Mouse (Mus musculus) heart, adult 2 months (tissue): Measurements from ENCODE around the gene Uba1. TPM values are rescaled to one million over a fixed set of nuclear protein-coding genes. Genes with fewer than 3 reads are reported as not detected.
"Not testable (repeated sequence)": the region's sequence is repeated elsewhere in the genome, so short reads cannot be mapped to it uniquely, and the experiment has no call there.

Source experiments
- DNase-seq, 2 experiments: peaks; one replicate each; pipeline ENCODE4 v3.0.0; 2021
- H3K27ac ChIP-seq: fragments of 200-600 bp; 2 replicates; pipeline ENCODE4 v1.8.1; 2022
- H3K27me3 ChIP-seq: fragments of 200-500 bp; 2 replicates; pipeline ENCODE4 v1.6.1; 2012; ENCODE audit warnings: mild to moderate bottlenecking, low read length, inconsistent platforms, mixed read lengths; ENCODE audit not compliant: control insufficient read depth, insufficient read depth
- H3K36me3 ChIP-seq: fragments of 200-500 bp; 2 replicates; pipeline ENCODE4 v1.6.1; 2012; ENCODE audit warnings: low read length, inconsistent platforms; ENCODE audit not compliant: control insufficient read depth, insufficient read depth
- H3K4me1 ChIP-seq: fragments of 200-500 bp; 2 replicates; pipeline ENCODE4 v1.6.1; 2011; ENCODE audit warnings: low read length; ENCODE audit not compliant: control insufficient read depth, insufficient read depth
- H3K4me3 ChIP-seq: fragments of 200-600 bp; 2 replicates; pipeline ENCODE4 v1.8.1; 2022
- H3K79me2 ChIP-seq: fragments of 200-500 bp; replicated peaks from 2 replicates; pipeline ENCODE4 v1.6.1; 2012; ENCODE audit warnings: mild to moderate bottlenecking, inconsistent platforms, low read length, moderate library complexity, mixed read lengths; ENCODE audit not compliant: control insufficient read depth, insufficient read depth
- H3K9ac ChIP-seq: fragments of 200-500 bp; 2 replicates; pipeline ENCODE4 v1.6.1; 2012; ENCODE audit warnings: low read depth, mild to moderate bottlenecking, control low read depth, inconsistent platforms, low read length, mixed read lengths
- CTCF ChIP-seq: fragments of 200-600 bp; IDR thresholded peaks from 2 replicates; pipeline ENCODE4 v1.8.1; 2022; ENCODE audit warnings: antibody characterized with exemption, mild to moderate bottlenecking, moderate library complexity
- EP300 ChIP-seq: fragments of 200-500 bp; IDR thresholded peaks from 2 replicates; pipeline ENCODE4 v1.6.1; 2011; ENCODE audit warnings: low read depth, low read length, control low read depth; ENCODE audit not compliant: insufficient read depth
- POLR2A ChIP-seq: fragments of 200-500 bp; IDR thresholded peaks from 2 replicates; pipeline ENCODE4 v1.6.1; 2011; ENCODE audit warnings: mild to moderate bottlenecking, low read depth, low read length, control low read depth; ENCODE audit not compliant: insufficient read depth
- WGBS: fragments of 180-500 bp; shearing (Covaris S2); methylation state at CpG from one replicate; pipeline ENCODE4 v1.1.7; 2018; 5-methylcytosine and 5-hydroxymethylcytosine counted together
- intact Hi-C: fragments of 180-260 bp; cut with DNase I; formaldehyde crosslinking; loops from one replicate; pipeline ENCODE4 v1.15.1; 2025
- polyA plus RNA-seq: library from polyadenylated mRNA; depleted of rRNA; stranded (reverse); fragments of >200 nt; gene quantifications from 2 replicates; pipeline ENCODE4 v1.2.3, GENCODE M21; 2012; rRNA removed
- total RNA-seq, 2 experiments: library from RNA; stranded (reverse); gene quantifications; 2 replicates each; pipeline ENCODE4 v1.2.3; 2021

Uba1 gene
- total and polyA plus RNA-seq, 3 experiments: 180 to 211 (median 206) TPM

DNA sequence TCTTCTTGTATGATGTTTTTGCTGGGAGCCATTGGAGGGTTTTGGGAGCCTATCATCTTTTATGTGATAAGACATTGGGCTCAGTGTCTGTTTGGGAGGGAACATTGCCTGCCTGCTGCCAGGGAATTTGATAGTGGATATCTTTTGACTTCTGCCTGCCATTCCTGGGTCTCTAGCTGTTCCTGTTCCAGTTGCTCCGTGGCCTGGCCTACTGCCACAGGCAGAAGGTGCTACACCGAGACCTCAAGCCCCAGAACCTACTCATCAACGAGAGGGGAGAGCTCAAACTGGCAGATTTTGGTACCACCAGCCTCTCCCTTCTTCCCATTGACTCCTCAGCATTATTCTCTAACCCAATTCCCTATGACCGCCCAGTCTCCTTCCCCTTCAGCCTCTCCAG, 37.7 kb downstream of the Uba1 start:
- Histone ChIP-seq H3K27me3 (no peaks in the 10 kb centered on the region), H3K4me1 (peaks cover 4% of the 10 kb centered on the region), H3K27ac (no peak overlapping the region), H3K36me3 (peaks cover 3% of the 10 kb centered on the region), H3K4me3 (no peak overlapping the region), H3K79me2 (no peaks in the 10 kb centered on the region), H3K9ac (no peak overlapping the region)
- peak in 1 of 2 experiments; percentile 35 for DNase-seq
- intact Hi-C loops: no loop called here
- 65% methylated on average over 4 of the region's 4 CpGs for WGBS
- no peak for TF ChIP-seq POLR2A
- no peak for TF ChIP-seq CTCF
- TF ChIP-seq EP300: no peak

DNA sequence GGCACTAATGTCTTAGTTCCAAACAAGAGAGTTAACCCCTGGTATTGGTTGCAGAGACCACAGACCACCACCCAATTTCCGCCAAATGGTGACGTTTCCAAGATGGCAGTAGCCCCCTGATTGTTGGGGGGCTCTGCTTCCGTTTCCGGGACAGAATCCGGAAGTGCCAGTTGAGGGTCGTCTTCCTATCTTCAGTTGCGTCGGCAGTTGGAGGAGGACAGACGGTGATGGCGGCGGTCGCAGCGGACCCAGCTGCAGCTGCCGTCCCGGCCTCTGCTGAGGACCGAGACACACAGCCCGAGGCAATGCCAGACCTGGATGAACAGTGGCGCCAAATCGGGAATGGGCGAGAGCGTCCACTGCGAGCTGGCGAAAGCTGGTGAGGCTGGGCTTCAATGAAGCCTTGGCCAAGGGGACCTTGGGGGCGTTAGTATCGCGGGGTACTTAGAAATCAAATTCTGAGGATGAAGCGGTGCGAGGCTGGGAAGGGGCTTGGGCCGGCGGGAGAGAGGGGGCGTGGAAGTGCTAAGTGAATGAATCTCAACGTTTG, 45.7 kb downstream of the Uba1 start, which contains the start of gene Usp11:
TSS of gene Usp11 (plus strand) at position 166 of the 550 bp plus-strand sequence.
- WGBS: 14% methylated on average over 32 of the region's 32 CpGs
- no peak for TF ChIP-seq EP300
- no peak for TF ChIP-seq POLR2A
- TF ChIP-seq CTCF: no peak
- intact Hi-C loops: loop anchor here (2.0 kb wide), 1 partner anchor 15 kb away; no protein-coding TSS in a partner anchor

DNA sequence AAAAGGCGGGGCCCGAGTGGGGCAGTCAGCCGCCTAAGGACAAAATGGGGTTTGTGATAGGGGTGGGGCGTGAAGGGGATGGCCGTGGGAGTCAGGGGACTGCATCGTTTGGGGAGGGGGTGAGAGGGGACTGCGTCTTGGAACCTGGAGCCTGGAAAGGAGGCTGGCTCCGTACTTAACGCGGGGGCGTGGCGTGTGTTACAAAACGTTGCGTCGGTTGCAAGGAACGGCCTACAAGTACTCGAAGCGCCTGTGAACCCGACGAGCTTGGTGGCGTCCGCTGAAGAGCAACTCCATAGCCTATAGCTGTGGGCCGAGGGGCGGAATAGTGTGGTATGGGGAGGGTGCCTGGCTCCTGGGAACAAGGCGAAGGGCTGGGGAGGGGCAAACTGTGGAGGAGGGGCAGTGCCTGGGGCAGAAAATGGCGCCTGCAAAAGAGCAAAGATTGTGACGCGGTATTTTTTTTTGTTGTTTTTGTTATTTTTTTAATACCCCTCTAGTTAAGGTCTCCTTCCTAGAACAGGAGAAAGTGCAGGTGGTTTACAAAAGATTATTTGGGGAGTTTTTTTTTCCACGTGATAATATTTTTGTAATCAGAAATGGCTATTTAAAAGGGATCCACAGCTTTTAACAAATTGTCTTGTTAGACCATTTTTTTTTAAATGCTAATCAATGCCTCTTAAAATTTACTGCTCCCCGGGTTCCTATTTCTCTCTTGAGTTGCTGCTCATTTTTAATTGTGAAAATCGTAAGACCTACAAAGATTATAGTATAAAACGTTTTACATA, 46.4 kb downstream of the Uba1 start:
- TF ChIP-seq POLR2A (peak; percentile 64), CTCF (no peak), EP300 (0 out of 2 replicates have a peak, but pooled peaks have one; percentile 32)
- peak; percentile 79 to 82 for DNase-seq
- no peaks in the 10 kb centered on the region for H3K4me1 ChIP-seq
- H3K9ac ChIP-seq: peak overlapping the region; percentile 84
- peak overlapping the region; percentile 55 for H3K4me3 ChIP-seq
- WGBS: 14% methylated on average over 32 of the region's 32 CpGs
- H3K27ac ChIP-seq: peak overlapping the region; percentile 79
- H3K27me3 ChIP-seq: no peaks in the 10 kb centered on the region
- H3K36me3 ChIP-seq: no peaks in the 10 kb centered on the region
- intact Hi-C loops: loop anchor here (2.0 kb wide), 1 partner anchor 16 kb away; no protein-coding TSS in a partner anchor
- H3K79me2 ChIP-seq: no peaks in the 10 kb centered on the region

More for the DNA sequence above, 45.7 kb downstream of the Uba1 start, which contains the start of gene Usp11:
- Histone ChIP-seq H3K4me3 (peak within 1 kb of the TSS; percentile 55), H3K27me3 (no peaks in the 10 kb centered on the region), H3K4me1 (no peaks in the 10 kb centered on the region), H3K79me2 (no peaks in the 10 kb centered on the region), H3K27ac (peak within 1 kb of the TSS; percentile 79), H3K9ac (peak within 1 kb of the TSS; percentile 84), H3K36me3 (no peaks in the 10 kb centered on the region)
- DNase-seq: no peak

DNA sequence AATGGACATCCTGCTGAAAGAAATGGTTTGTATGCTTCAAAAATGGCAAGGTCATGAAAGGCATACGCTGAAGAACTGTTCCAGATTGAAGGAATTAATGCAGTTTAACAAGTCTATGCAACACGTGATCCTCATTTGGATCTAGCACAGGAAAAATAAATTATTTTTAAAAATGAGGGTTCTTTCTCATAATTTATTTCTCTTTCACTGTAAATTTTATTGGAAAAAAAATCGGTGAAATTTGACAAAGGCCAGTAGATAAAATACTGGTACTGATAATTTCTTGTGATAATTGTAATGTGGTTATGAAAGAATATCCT, 46.9 kb downstream of the Uba1 start:
- TF ChIP-seq POLR2A (no peak), EP300 (no peak), CTCF (no peak)
- Histone ChIP-seq H3K9ac (no peak overlapping the region), H3K79me2 (no peaks in the 10 kb centered on the region), H3K4me1 (no peaks in the 10 kb centered on the region), H3K36me3 (no peaks in the 10 kb centered on the region), H3K27me3 (no peaks in the 10 kb centered on the region), H3K27ac (peak overlapping the region; percentile 79), H3K4me3 (peak overlapping the region; percentile 55)
- WGBS: 17% methylated on average over 3 of the region's 3 CpGs
- no peak for DNase-seq
- intact Hi-C loops: loop anchor here (2.0 kb wide), 1 partner anchor 16 kb away; no protein-coding TSS in a partner anchor

DNA sequence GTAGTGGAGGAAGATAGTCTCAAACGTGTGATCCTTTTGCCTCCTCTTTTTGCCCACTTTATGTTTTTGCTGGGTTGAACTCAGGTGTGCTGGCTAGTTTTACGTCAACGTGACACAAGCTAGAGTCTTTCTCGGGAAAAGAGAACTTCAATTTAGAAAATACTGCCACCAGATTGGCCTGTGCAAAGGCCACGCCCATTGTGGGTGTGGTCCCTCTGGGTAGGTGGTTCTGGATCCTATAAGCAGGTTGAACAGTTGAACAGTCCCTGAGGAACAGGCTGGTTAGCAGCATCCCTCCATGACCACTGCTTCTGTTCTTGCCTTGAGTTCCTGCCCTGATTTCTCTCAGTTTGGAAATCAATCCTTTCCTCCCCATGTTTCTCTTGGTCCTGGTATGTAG, 70.6 kb downstream of the Uba1 start:
- DNase-seq: no peak

DNA sequence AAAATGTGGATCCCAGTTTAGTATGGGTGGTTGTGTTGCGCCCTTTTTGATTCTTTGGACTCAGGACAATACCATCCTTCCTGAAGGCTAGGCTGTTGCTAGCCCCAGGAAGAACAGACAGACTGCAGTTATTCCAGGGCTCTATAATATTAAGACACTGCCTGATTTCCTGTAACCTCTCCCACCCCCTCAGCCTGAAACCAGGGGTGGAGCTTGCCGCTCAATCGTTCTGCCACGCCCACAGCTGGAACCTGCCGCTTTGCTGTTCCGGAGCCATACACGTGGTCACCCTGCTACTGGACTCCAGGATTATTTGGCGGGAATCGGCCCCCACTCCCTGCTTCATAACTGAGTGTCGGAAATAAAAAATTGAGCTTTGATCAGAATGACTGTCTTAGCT, 71.9 kb downstream of the Uba1 start:
- H3K79me2 ChIP-seq, H3K27me3 ChIP-seq, H3K36me3 ChIP-seq, H3K4me3 ChIP-seq, H3K4me1 ChIP-seq, H3K9ac ChIP-seq, H3K27ac ChIP-seq, intact Hi-C loops: not testable (repeated sequence)
- DNase-seq: peak; percentile 2 to 33
- 32% methylated on average over 10 of the region's 10 CpGs for WGBS

More for the DNA sequence above, 70.6 kb downstream of the Uba1 start:
- no peak for TF ChIP-seq EP300
- TF ChIP-seq CTCF: no peak
- no peak overlapping the region for H3K9ac ChIP-seq
- WGBS: 69% methylated on average over 5 of the region's 5 CpGs
- H3K79me2 ChIP-seq: no peaks in the 10 kb centered on the region
- H3K27me3 ChIP-seq: no peaks in the 10 kb centered on the region
- intact Hi-C loops: no loop called here
- H3K27ac ChIP-seq: no peak overlapping the region
- H3K4me1 ChIP-seq: no peaks in the 10 kb centered on the region
- H3K36me3 ChIP-seq: no peaks in the 10 kb centered on the region
- no peak overlapping the region for H3K4me3 ChIP-seq

Other genes starting within 250 kb of the Uba1 start
- 1 to 10 TPM; 1.9 to 2.3 TPM for gene Jade3, start 232.6 kb upstream of the Uba1 start, total RNA-seq
- 0.27 and 0.70 TPM in 2 replicates for gene Jade3, start 232.6 kb upstream of the Uba1 start, polyA plus RNA-seq
- under 1 TPM; 0.27 to 0.60 TPM for gene Rgn, start 108.5 kb upstream of the Uba1 start, total RNA-seq
- gene Rgn, start 108.5 kb upstream of the Uba1 start, polyA plus RNA-seq: 0.12 and 0.38 TPM in 2 replicates
- 10 to 100 TPM; 18.9 to 19.3 TPM for gene Rbm10, start 40.8 kb upstream of the Uba1 start, total RNA-seq
- 22.3 and 31.5 TPM in 2 replicates for gene Rbm10, start 40.8 kb upstream of the Uba1 start, polyA plus RNA-seq
- 100 to 1,000 TPM; 627 to 694 TPM for gene Ndufb11, start 40.7 kb upstream of the Uba1 start, total RNA-seq
- 486 and 615 TPM in 2 replicates for gene Ndufb11, start 40.7 kb upstream of the Uba1 start, polyA plus RNA-seq
- 100 to 1,000 TPM; 110 to 117 TPM for gene Cdk16, start 29.6 kb downstream of the Uba1 start, total RNA-seq
- gene Cdk16, start 29.6 kb downstream of the Uba1 start, polyA plus RNA-seq: 190 and 269 TPM in 2 replicates
- 1 to 10 TPM; 5.3 to 7.0 TPM for gene Usp11, start 45.6 kb downstream of the Uba1 start, total RNA-seq
- gene Usp11, start 45.6 kb downstream of the Uba1 start, polyA plus RNA-seq: 5.9 and 10.8 TPM in 2 replicates
- gene Araf, start 139.5 kb downstream of the Uba1 start, total RNA-seq: 10 to 100 TPM; 81.1 to 88.0 TPM
- gene Araf, start 139.5 kb downstream of the Uba1 start, polyA plus RNA-seq: 135 and 169 TPM in 2 replicates
- gene Timp1, start 211.8 kb downstream of the Uba1 start, total RNA-seq: 1 to 10 TPM; 3.2 to 3.7 TPM
- 12.9 and 13.2 TPM in 2 replicates for gene Timp1, start 211.8 kb downstream of the Uba1 start, polyA plus RNA-seq